24 mouse cellular contexts compared by ENCODE assay signal in genomic region chr7:112317491-112317890, GRCm38 (mm10).
DNase-seq lines count a peak whose midpoint lies in the region; ATAC-seq and TF ChIP-seq lines count a peak whose summit lies in the region.
"Had no signal": no experiment of that assay in that cellular context is flagged by ENCODE, and none has a peak within 500 bp of the region (broad histone marks: within the 10 kb centered on the region; RNA-seq: fewer than 3 reads in every experiment).

No protein-coding gene starts in this region.

- H3K9ac ChIP-seq in heart, embryonic 11.5 days (ENCODE audit: low read depth, low read length), result no peak overlapping the region
- H3K9ac ChIP-seq: embryonic facial prominence, embryonic 15.5 days; hindbrain, embryonic 12.5 days; limb, embryonic 12.5 days; liver, embryonic 12.5 days had no signal

- no peak for DNase-seq in layer of hippocampus, adult 2 months (ENCODE audit: low spot score in 2 of 2)
- DNase-seq in layer of hippocampus, adult 9-10 months (ENCODE audit: low spot score), result no peak
- DNase-seq in brain, embryonic 14.5 days (ENCODE audit: low read depth), result peak; percentile 30
- DNase-seq in heart, postnatal 10 days, result peak; percentile 59 to 73
- DNase-seq in midbrain, embryonic 10.5 days (ENCODE audit: low spot score), result no peak
- no peak for DNase-seq in cerebellum, adult 8-10 months
- DNase-seq: adrenal gland, postnatal 25 days; B cell, adult 2 months; cerebellum, adult 18-20 months; cerebellum, postnatal 36 days; gastrocnemius, adult 2 months; kidney, adult 9 months; kidney, postnatal 25 days; lung, postnatal 10 days; retina, postnatal 1 day; right cerebral cortex, postnatal 4 days; thymus, postnatal 36 days had no signal

- H3K4me2 ChIP-seq in heart, embryonic 11.5 days, result no peak overlapping the region
- H3K4me2 ChIP-seq: embryonic facial prominence, embryonic 15.5 days; hindbrain, embryonic 12.5 days; limb, embryonic 12.5 days; liver, embryonic 12.5 days had no signal

- peak overlapping the region; percentile 83 for H3K27ac ChIP-seq in layer of hippocampus, adult 2 months
- H3K27ac ChIP-seq in heart, embryonic 11.5 days (ENCODE audit: low read depth, low read length), result peak overlapping the region; percentile 76
- H3K27ac ChIP-seq in midbrain, embryonic 10.5 days (replicated peaks), result no peak overlapping the region
- H3K27ac ChIP-seq: embryonic facial prominence, embryonic 15.5 days; forebrain, embryonic 10.5 days; gastrocnemius, adult 2 months; hindbrain, embryonic 12.5 days; limb, embryonic 12.5 days; liver, embryonic 12.5 days had no signal

- H3K36me3 ChIP-seq in heart, embryonic 11.5 days (ENCODE audit: control insufficient read depth, insufficient read depth, low read length), result peaks cover 56% of the 10 kb centered on the region
- H3K36me3 ChIP-seq in midbrain, embryonic 10.5 days, result no peaks in the 10 kb centered on the region
- H3K36me3 ChIP-seq: embryonic facial prominence, embryonic 15.5 days; forebrain, embryonic 10.5 days; hindbrain, embryonic 12.5 days; limb, embryonic 12.5 days; liver, embryonic 12.5 days had no signal

- no peak overlapping the region for H3K4me3 ChIP-seq in layer of hippocampus, adult 2 months
- no peak overlapping the region for H3K4me3 ChIP-seq in heart, embryonic 11.5 days (ENCODE audit: low read depth, low read length)
- H3K4me3 ChIP-seq in midbrain, embryonic 10.5 days, result no peak overlapping the region
- H3K4me3 ChIP-seq: embryonic facial prominence, embryonic 15.5 days; forebrain, embryonic 10.5 days; gastrocnemius, adult 2 months; hindbrain, embryonic 12.5 days; limb, embryonic 12.5 days; liver, embryonic 12.5 days had no signal

- H3K4me1 ChIP-seq in heart, embryonic 11.5 days (ENCODE audit: control insufficient read depth, insufficient read depth, low read length), result peaks cover 39% of the 10 kb centered on the region
- H3K4me1 ChIP-seq in midbrain, embryonic 10.5 days, result no peaks in the 10 kb centered on the region
- H3K4me1 ChIP-seq: liver, embryonic 12.5 days had no signal

- no peak for TF ChIP-seq POLR2A in brain, embryonic 14.5 days (IDR thresholded peaks at IDR 0.05; ENCODE audit: borderline replicate concordance, extremely low read depth, insufficient read depth, insufficient read length, poor library complexity, severe bottlenecking)

- ATAC-seq in heart, embryonic 11.5 days (replicated peaks; ENCODE audit: insufficient number of reproducible peaks, low FRiP score, low TSS enrichment), result peak; percentile 27; the same call in 1 of the 2 replicates
- ATAC-seq: inflammation-experienced regulatory T-cells, adult 6 months; liver, embryonic 12.5 days had no signal

- 8% methylated on average over 5 of the region's 5 CpGs for WGBS in heart, embryonic 11.5 days (ENCODE audit: insufficient replicate concordance)
- 86% methylated on average over 5 of the region's 5 CpGs for WGBS in midbrain, embryonic 10.5 days

- intact Hi-C loops in heart, postnatal 10 days (cut with DNase I), result no loop called here

- no peak for TF ChIP-seq CTCF in layer of hippocampus, adult 2 months (conservative IDR thresholded peaks at IDR 0.05)
- no peak for TF ChIP-seq CTCF in brain, embryonic 14.5 days (IDR thresholded peaks at IDR 0.05; ENCODE audit: borderline replicate concordance, extremely low read depth, insufficient read depth, insufficient read length)

- no peaks in the 10 kb centered on the region for H3K9me3 ChIP-seq in heart, embryonic 11.5 days (replicated peaks; ENCODE audit: control insufficient read depth, low read length)
- no peaks in the 10 kb centered on the region for H3K9me3 ChIP-seq in midbrain, embryonic 10.5 days (replicated peaks)
- H3K9me3 ChIP-seq: embryonic facial prominence, embryonic 15.5 days; forebrain, embryonic 10.5 days; hindbrain, embryonic 12.5 days; limb, embryonic 12.5 days; liver, embryonic 12.5 days had no signal

- no peaks in the 10 kb centered on the region for H3K27me3 ChIP-seq in heart, embryonic 11.5 days (ENCODE audit: control insufficient read depth, insufficient read depth, low read length)
- no peaks in the 10 kb centered on the region for H3K27me3 ChIP-seq in midbrain, embryonic 10.5 days (ENCODE audit: low read depth, poor library complexity, severe bottlenecking)
- H3K27me3 ChIP-seq: embryonic facial prominence, embryonic 15.5 days; hindbrain, embryonic 12.5 days; liver, embryonic 12.5 days had no signal

Comparison
In these comparisons a context has a peak if more than half of its experiments do, and no peak if none do; other contexts are left out.
1. DNase-seq: peak in brain, embryonic 14.5 days (single experiment) and heart, postnatal 10 days (2 of 2); none in layer of hippocampus, adult 2 months (0 of 2), layer of hippocampus, adult 9-10 months (single experiment), midbrain, embryonic 10.5 days (single experiment) and cerebellum, adult 8-10 months (single experiment).